Mouse (Mus musculus) kidney, embryonic 14.5 days (tissue): ENCODE measurements around the gene Ccdc137. TPM values are rescaled to one million over a fixed set of nuclear protein-coding genes. Genes with fewer than 3 reads are reported as not detected.

ENCODE experiments used
- ATAC-seq: fragments of 200-750 bp; cut with Nextera tagmentation; 2 replicates; pipeline ENCODE4 v1.8.0; 2017; ENCODE audit warnings: moderate number of reproducible peaks, mild to moderate bottlenecking, moderate TSS enrichment, moderate library complexity; ENCODE audit not compliant: low FRiP score, low TSS enrichment
- H3K27ac ChIP-seq: fragments of 300-500 bp; sonication (generic); 2 replicates; pipeline ENCODE4 v1.5.1; 2014; ENCODE audit warnings: low read depth, mild to moderate bottlenecking, low read length, moderate library complexity, mixed read lengths
- H3K27me3 ChIP-seq: fragments of 300-500 bp; sonication (generic); 2 replicates; pipeline ENCODE4 v1.6.1; 2014; ENCODE audit warnings: mild to moderate bottlenecking, low read length; ENCODE audit not compliant: control insufficient read depth, insufficient read depth
- H3K36me3 ChIP-seq: fragments of 300-500 bp; sonication (generic); 2 replicates; pipeline ENCODE4 v1.6.1; 2014; ENCODE audit warnings: low read length, mixed read lengths; ENCODE audit not compliant: control insufficient read depth, insufficient read depth
- H3K4me1 ChIP-seq: fragments of 300-500 bp; sonication (generic); 2 replicates; pipeline ENCODE4 v1.6.1; 2014; ENCODE audit warnings: low read length, mixed read lengths; ENCODE audit not compliant: control insufficient read depth, insufficient read depth
- H3K4me2 ChIP-seq: fragments of 300-500 bp; sonication (generic); replicated peaks from 2 replicates; pipeline ENCODE4 v1.6.1; 2014; ENCODE audit warnings: low read depth, mild to moderate bottlenecking, low read length
- H3K4me3 ChIP-seq: fragments of 300-500 bp; sonication (generic); 2 replicates; pipeline ENCODE4 v1.5.1; 2014; ENCODE audit warnings: mild to moderate bottlenecking, low read length
- H3K9ac ChIP-seq: fragments of 300-500 bp; sonication (generic); 2 replicates; pipeline ENCODE4 v1.6.1; 2014; ENCODE audit warnings: low read depth, mild to moderate bottlenecking, low read length, moderate library complexity
- H3K9me3 ChIP-seq: fragments of 300-500 bp; sonication (generic); 2 replicates; pipeline ENCODE4 v1.6.1; 2016; ENCODE audit warnings: low read length; ENCODE audit not compliant: control insufficient read depth
- WGBS: fragments of 180-500 bp; shearing (Covaris S2); extraction: QIAGEN DNeasy Blood & Tissue Kit; methylation state at CpG from one replicate; pipeline ENCODE4 v1.1.7; 2014; 5-methylcytosine and 5-hydroxymethylcytosine counted together
- polyA plus RNA-seq: library from polyadenylated mRNA; unstranded; fragments of >200 nt; fragmentation: Nextera tagmentation; extraction: Ambion mirVana; gene quantifications from 2 replicates; pipeline ENCODE4 v1.2.1, GENCODE M21; 2014

Ccdc137 gene
- polyA plus RNA-seq, 1 experiment from 2014 or later: 32.8 TPM

DNA sequence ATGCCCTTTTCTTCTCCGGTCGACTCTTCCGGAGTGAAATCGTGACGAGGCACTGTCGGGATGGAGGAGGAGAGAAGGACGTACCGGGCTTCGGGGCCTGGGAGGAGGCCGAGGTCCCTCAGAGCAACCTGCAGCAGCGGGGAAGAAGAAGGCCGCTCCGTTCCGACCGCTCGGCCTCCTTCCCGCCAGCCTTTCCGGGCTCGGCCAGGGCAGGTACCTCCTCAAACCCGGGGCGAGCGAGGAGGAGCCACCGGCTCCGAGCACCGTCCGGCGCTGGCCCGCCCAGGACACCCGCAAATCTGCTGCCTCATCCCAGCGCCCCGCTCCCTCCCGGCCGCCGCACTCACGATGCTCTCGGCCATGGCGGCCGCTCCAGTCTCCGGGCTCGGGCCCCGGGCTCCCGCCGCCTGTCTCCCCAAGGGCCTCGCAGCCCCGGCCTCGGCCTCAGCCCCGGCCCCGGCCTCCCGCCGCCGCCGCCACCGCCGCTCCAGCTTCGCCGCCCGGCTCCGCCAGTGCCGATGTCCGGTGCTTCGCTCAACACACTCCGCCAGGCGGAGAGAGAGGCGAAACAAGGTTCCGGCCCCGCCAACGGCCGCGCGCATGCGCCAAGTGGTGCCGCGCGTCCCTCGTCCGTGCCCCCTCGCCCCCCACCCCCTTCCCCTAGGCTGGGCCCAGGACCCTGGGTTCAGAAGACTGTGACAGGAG lies 20.6 kb upstream of the Ccdc137 start, which contains the start of gene Nploc4:
TSS of gene Nploc4 (minus strand) at position 557 of the 705 bp plus-strand sequence.
- Histone ChIP-seq H3K36me3 (peaks cover 31% of the 10 kb centered on the region), H3K4me2 (peak within 1 kb of the TSS; percentile 68), H3K4me1 (peaks cover 9% of the 10 kb centered on the region), H3K27ac (peak within 1 kb of the TSS; percentile 67; the same call in 1 of the 2 replicates), H3K27me3 (no peaks in the 10 kb centered on the region), H3K4me3 (peak within 1 kb of the TSS; percentile 98), H3K9ac (peak within 1 kb of the TSS; percentile 95), H3K9me3 (no peaks in the 10 kb centered on the region)
- ATAC-seq: peak; percentile 90
- under 1% methylated on average over 63 of the region's 77 CpGs for WGBS

GRCm38 (mm10) chr11:120437857-120438385 lies 20.0 kb upstream of the Ccdc137 start:
- peak overlapping the region; percentile 68 for H3K4me2 ChIP-seq
- WGBS: 27% methylated on average over 12 of the region's 12 CpGs
- peak overlapping the region; percentile 98 for H3K4me3 ChIP-seq
- H3K9ac ChIP-seq: peak overlapping the region; percentile 95
- peaks cover 24% of the 10 kb centered on the region for H3K36me3 ChIP-seq
- no peaks in the 10 kb centered on the region for H3K27me3 ChIP-seq
- no peaks in the 10 kb centered on the region for H3K9me3 ChIP-seq
- peaks cover 9% of the 10 kb centered on the region for H3K4me1 ChIP-seq
- H3K27ac ChIP-seq: peak overlapping the region; percentile 67; the same call in 1 of the 2 replicates
- no peak for ATAC-seq

DNA sequence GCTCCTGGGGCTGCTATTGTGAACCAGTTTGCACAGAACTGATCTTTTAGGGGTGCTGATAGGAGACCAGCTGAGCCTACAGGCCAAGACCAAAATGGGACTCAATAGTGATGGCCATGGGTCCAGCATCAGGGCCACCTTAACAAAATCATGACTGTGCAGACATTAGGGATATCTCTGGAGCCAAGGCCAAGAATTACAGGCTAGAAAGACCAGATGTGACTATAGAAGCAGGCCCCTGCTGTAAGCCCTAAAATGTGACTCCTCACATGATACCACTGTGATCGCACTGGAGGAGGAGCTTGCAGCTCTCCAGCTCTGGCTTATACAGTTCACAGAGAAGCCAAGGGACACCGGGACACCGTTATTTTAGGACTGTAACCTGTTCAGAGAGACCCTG lies 15.6 kb upstream of the Ccdc137 start, which contains the start of gene Tspan10:
TSS of gene Tspan10 (plus strand) at position 301 of the 400 bp plus-strand sequence.
- Histone ChIP-seq H3K4me1 (no peaks in the 10 kb centered on the region), H3K9me3 (no peaks in the 10 kb centered on the region), H3K4me3 (no peak within 1 kb of the TSS), H3K27me3 (no peaks in the 10 kb centered on the region), H3K36me3 (no peaks in the 10 kb centered on the region), H3K4me2 (no peak within 1 kb of the TSS), H3K27ac (no peak within 1 kb of the TSS), H3K9ac (no peak within 1 kb of the TSS)
- no peak for ATAC-seq
- WGBS: 86% methylated on average over 3 of the region's 3 CpGs

- no peaks in the 10 kb centered on the region for H3K4me1 ChIP-seq
- ATAC-seq: no peak
- no peak overlapping the region for H3K4me2 ChIP-seq
- H3K27ac ChIP-seq: no peak overlapping the region
- H3K9me3 ChIP-seq: no peaks in the 10 kb centered on the region
- WGBS: 92% methylated on average over 3 of the region's 3 CpGs
- no peak overlapping the region for H3K9ac ChIP-seq
- H3K4me3 ChIP-seq: no peak overlapping the region
- no peaks in the 10 kb centered on the region for H3K27me3 ChIP-seq
- H3K36me3 ChIP-seq: no peaks in the 10 kb centered on the region
These were observed 15.1 kb upstream of the Ccdc137 start for GRCm38 (mm10) chr11:120442765-120443280.

DNA sequence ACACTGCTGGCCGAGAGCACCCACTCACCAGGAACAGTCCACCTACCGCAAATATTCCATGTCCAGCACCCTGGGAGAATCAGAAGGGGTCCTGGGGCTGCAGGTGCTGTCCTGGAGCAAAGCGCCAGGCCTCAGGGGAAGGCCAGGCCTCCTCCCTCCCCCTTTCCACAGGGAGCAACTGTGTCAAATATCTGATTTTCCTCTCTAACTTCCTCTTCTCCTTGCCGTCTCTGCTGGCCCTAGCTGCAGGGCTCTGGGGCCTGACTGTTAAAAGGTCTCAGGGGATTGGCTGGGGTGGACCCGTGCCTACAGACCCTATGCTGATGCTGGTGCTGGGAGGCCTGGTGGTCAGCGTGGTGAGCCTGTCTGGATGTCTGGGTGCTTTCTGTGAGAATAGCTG lies 13.8 kb upstream of the Ccdc137 start:
- H3K27ac ChIP-seq: no peak overlapping the region
- ATAC-seq: no peak
- no peaks in the 10 kb centered on the region for H3K36me3 ChIP-seq
- no peaks in the 10 kb centered on the region for H3K4me1 ChIP-seq
- 76% methylated on average over 6 of the region's 6 CpGs for WGBS
- H3K9ac ChIP-seq: no peak overlapping the region
- no peaks in the 10 kb centered on the region for H3K27me3 ChIP-seq
- H3K4me2 ChIP-seq: no peak overlapping the region
- no peak overlapping the region for H3K4me3 ChIP-seq
- no peaks in the 10 kb centered on the region for H3K9me3 ChIP-seq

DNA sequence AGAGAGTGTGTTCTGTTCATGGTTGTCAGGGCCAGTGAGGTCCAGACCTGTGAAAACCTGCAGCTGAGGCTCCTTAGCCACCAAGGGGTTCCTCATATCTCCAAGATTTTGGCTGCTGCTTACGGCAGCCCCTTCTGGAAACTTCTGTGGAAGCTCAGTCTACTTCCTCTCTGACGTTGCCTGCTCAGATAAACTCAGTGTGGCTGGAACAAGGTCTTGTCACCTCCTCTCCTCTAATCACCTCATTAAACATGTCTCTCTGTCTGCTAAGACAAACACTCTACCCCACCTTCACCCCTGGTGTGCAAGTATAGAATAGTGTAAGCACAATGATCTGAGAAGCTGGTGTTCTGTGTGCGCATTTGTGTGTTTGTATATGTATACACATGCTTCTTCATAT lies 12.4 kb upstream of the Ccdc137 start:
- H3K27ac ChIP-seq: no peak overlapping the region
- WGBS: 46% methylated on average over 3 of the region's 3 CpGs

DNA sequence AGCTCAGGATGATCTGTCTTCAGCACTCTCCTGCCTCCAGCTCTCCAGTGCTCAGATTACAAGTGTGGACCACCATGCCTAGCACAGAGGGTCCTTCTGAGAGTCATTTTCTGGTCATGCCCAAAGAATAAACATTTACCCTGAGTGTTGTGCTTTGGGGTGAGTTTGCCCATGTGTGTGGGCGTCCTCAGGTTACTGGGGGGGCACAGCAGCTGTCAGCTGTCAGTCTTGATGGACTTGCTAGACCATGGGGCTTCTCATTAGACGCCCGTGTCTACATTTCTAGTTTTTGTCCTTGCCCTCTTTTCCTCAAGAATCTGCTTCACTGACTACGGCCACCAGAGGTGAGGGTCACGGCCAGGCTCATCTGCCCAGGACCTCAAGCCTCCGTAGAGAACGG lies 10.7 kb upstream of the Ccdc137 start:
- H3K9me3 ChIP-seq: no peaks in the 10 kb centered on the region
- H3K4me2 ChIP-seq: no peak overlapping the region
- no peak overlapping the region for H3K27ac ChIP-seq
- no peaks in the 10 kb centered on the region for H3K36me3 ChIP-seq
- H3K4me1 ChIP-seq: no peaks in the 10 kb centered on the region
- H3K27me3 ChIP-seq: no peaks in the 10 kb centered on the region
- 60% methylated on average over 7 of the region's 7 CpGs for WGBS
- H3K4me3 ChIP-seq: no peak overlapping the region
- no peak for ATAC-seq
- no peak overlapping the region for H3K9ac ChIP-seq

More for the DNA sequence above, 12.4 kb upstream of the Ccdc137 start:
- no peaks in the 10 kb centered on the region for H3K9me3 ChIP-seq
- H3K9ac ChIP-seq: no peak overlapping the region
- H3K36me3 ChIP-seq: no peaks in the 10 kb centered on the region
- H3K4me1 ChIP-seq: no peaks in the 10 kb centered on the region
- no peaks in the 10 kb centered on the region for H3K27me3 ChIP-seq
- H3K4me2 ChIP-seq: no peak overlapping the region
- ATAC-seq: no peak
- H3K4me3 ChIP-seq: no peak overlapping the region

DNA sequence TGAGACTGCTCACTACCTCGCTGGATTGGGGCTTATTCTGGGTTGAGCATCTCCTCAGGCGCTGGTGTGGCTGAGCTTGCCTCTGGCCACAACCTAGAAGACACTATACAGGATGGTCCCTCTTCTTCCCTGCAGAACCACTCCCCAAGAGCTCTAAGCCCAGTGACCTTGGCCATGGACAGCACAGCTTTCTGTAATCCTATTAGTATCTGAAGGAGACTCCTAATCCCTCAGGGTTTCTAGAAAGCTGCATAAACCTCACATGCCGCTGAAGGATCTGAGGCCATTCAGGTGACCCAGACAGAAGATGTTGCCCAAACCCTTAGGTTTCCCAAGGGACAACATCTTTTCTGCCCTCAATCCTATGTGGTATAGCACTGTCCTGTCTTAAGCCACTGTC lies 5.7 kb upstream of the Ccdc137 start:
- Histone ChIP-seq H3K4me2 (no peak overlapping the region), H3K4me3 (no peak overlapping the region), H3K4me1 (peaks cover 4% of the 10 kb centered on the region; the same call in 1 of the 2 replicates), H3K27ac (no peak overlapping the region), H3K9ac (no peak overlapping the region), H3K27me3 (no peaks in the 10 kb centered on the region), H3K36me3 (no peaks in the 10 kb centered on the region; the same call in 1 of the 2 replicates), H3K9me3 (no peaks in the 10 kb centered on the region)
- ATAC-seq: no peak
- 70% methylated on average over 3 of the region's 3 CpGs for WGBS

- H3K4me2 ChIP-seq: no peak within 1 kb of the TSS
- no peak within 1 kb of the TSS for H3K4me3 ChIP-seq
- no peak within 1 kb of the TSS for H3K27ac ChIP-seq
- H3K9me3 ChIP-seq: no peaks in the 10 kb centered on the region
- no peak within 1 kb of the TSS for H3K9ac ChIP-seq
- no peak for ATAC-seq
- no peaks in the 10 kb centered on the region for H3K27me3 ChIP-seq
- peaks cover 4% of the 10 kb centered on the region; the same call in 1 of the 2 replicates for H3K4me1 ChIP-seq
- no peaks in the 10 kb centered on the region; the same call in 1 of the 2 replicates for H3K36me3 ChIP-seq
- WGBS: 89% methylated on average over 4 of the region's 4 CpGs
These were observed 4.6 kb upstream of the Ccdc137 start, which contains the start of gene Pde6g for GRCm38 (mm10) chr11:120453306-120453705. Gene Pde6g, minus strand, starts transcription at chr11:120453500.
